Mouse (Mus musculus) B cell, adult 2 months (primary cell): ENCODE results near the gene Fadd.

Source experiments
- DNase-seq, 2 experiments: peaks; one replicate each; pipeline ENCODE4 v3.0.0; 2022

Gene Fadd

GRCm38 (mm10) chr7:144527723-144528221 lies 54.5 kb downstream of the Fadd start:
- DNase-seq: no peak
